Mouse (Mus musculus): Measurements from ENCODE around the gene Rasgef1a. TPM values are rescaled to one million over a fixed set of nuclear protein-coding genes. Genes with fewer than 3 reads are reported as not detected.

Rasgef1a gene
- polyA plus RNA-seq, 1 experiment = 0.02 TPM

- Histone ChIP-seq H3K27me3 (ENCODE audit: control insufficient read depth, insufficient read depth, low read length) (no peaks in the 10 kb centered on the region), H3K4me1 (ENCODE audit: control insufficient read depth, insufficient read depth, low read length) (no peaks in the 10 kb centered on the region), H3K36me3 (ENCODE audit: control insufficient read depth, insufficient read depth, low read length) (no peaks in the 10 kb centered on the region), H3K27ac (ENCODE audit: control insufficient read depth, insufficient read depth, low read depth, low read length) (no peak overlapping the region), H3K4me3 (ENCODE audit: control insufficient read depth, low read depth, low read length) (no peak overlapping the region)
- no peak for TF ChIP-seq CTCF (IDR thresholded peaks at IDR 0.05; ENCODE audit: control insufficient read depth, insufficient read depth, insufficient replicate concordance, low read depth, low read length)
- no peak for TF ChIP-seq POLR2A (IDR thresholded peaks at IDR 0.05; ENCODE audit: control insufficient read depth, low read depth, low read length)
These were observed 68.7 kb downstream of the Rasgef1a start for GRCm38 (mm10) chr6:118079762-118080465.

DNA sequence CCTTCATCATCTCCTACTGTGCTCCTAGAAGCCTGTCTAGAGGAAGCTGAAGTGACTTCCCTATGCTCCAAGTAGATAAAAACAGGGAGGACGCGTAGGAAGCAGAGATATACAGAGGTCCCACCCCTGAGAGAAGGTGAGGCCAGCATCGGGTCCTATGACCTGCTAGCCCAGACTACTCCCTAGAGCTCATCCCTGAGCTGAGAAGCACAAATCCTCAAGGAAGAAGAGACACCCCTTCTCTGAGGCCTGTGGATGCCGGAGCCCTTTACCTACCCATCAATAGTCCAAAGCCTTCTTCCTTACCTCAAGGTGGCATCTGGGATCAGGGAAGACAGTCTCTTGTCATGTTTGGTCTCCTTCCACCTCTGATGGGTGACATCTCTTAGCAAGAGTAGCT is 69.5 kb downstream of the Rasgef1a start:
- Histone ChIP-seq H3K27ac (ENCODE audit: control insufficient read depth, insufficient read depth, low read depth, low read length) (no peak overlapping the region), H3K36me3 (ENCODE audit: control insufficient read depth, insufficient read depth, low read length) (no peaks in the 10 kb centered on the region), H3K4me1 (ENCODE audit: control insufficient read depth, insufficient read depth, low read length) (no peaks in the 10 kb centered on the region), H3K4me3 (ENCODE audit: control insufficient read depth, low read depth, low read length) (no peak overlapping the region), H3K27me3 (ENCODE audit: control insufficient read depth, insufficient read depth, low read length) (no peaks in the 10 kb centered on the region)
- TF ChIP-seq CTCF (IDR thresholded peaks at IDR 0.05; ENCODE audit: control insufficient read depth, insufficient read depth, insufficient replicate concordance, low read depth, low read length) (no peak), POLR2A (IDR thresholded peaks at IDR 0.05; ENCODE audit: control insufficient read depth, low read depth, low read length) (no peak)

GRCm38 (mm10) chr6:118082384-118082783 is 71.1 kb downstream of the Rasgef1a start:
- Histone ChIP-seq H3K4me3 (ENCODE audit: control insufficient read depth, low read depth, low read length) (no peak overlapping the region), H3K27ac (ENCODE audit: control insufficient read depth, insufficient read depth, low read depth, low read length) (no peak overlapping the region), H3K36me3 (ENCODE audit: control insufficient read depth, insufficient read depth, low read length) (no peaks in the 10 kb centered on the region), H3K27me3 (ENCODE audit: control insufficient read depth, insufficient read depth, low read length) (no peaks in the 10 kb centered on the region), H3K4me1 (ENCODE audit: control insufficient read depth, insufficient read depth, low read length) (no peaks in the 10 kb centered on the region)
- no peak for TF ChIP-seq CTCF (IDR thresholded peaks at IDR 0.05; ENCODE audit: control insufficient read depth, insufficient read depth, insufficient replicate concordance, low read depth, low read length)
- no peak for TF ChIP-seq POLR2A (IDR thresholded peaks at IDR 0.05; ENCODE audit: control insufficient read depth, low read depth, low read length)

DNA sequence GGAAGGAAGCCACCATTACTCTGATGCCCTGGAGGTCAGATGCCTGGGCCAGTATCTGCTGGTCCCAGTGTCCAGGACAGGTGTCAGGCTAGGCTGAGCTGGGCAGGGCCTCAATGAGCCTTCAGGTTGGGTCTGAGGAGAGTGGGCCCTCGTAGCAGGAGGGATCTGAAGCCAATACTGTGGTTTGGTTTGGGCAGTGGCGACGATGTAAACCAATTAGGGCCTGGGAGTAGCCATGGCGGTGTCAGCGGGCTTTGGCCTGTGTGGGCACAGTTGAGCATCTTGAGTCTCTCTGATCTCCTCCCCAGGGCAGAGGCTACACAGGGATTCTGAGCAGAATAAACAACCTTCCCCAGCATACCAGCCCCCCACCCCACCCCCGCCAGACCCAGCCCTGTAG is 72.4 kb downstream of the Rasgef1a start:
- Histone ChIP-seq H3K36me3 (ENCODE audit: control insufficient read depth, insufficient read depth, low read length) (no peaks in the 10 kb centered on the region), H3K4me1 (ENCODE audit: control insufficient read depth, insufficient read depth, low read length) (no peaks in the 10 kb centered on the region; the same call in 1 of the 2 replicates), H3K4me3 (ENCODE audit: control insufficient read depth, low read depth, low read length) (no peak overlapping the region), H3K27ac (ENCODE audit: control insufficient read depth, insufficient read depth, low read depth, low read length) (no peak overlapping the region), H3K27me3 (ENCODE audit: control insufficient read depth, insufficient read depth, low read length) (no peaks in the 10 kb centered on the region)
- TF ChIP-seq POLR2A (IDR thresholded peaks at IDR 0.05; ENCODE audit: control insufficient read depth, low read depth, low read length) = no peak
- TF ChIP-seq CTCF (IDR thresholded peaks at IDR 0.05; ENCODE audit: control insufficient read depth, insufficient read depth, insufficient replicate concordance, low read depth, low read length) = no peak

- H3K27me3 ChIP-seq (ENCODE audit: control insufficient read depth, insufficient read depth, low read length) = no peaks in the 10 kb centered on the region
- H3K36me3 ChIP-seq (ENCODE audit: control insufficient read depth, insufficient read depth, low read length) = no peaks in the 10 kb centered on the region
- no peaks in the 10 kb centered on the region; the same call in 1 of the 2 replicates for H3K4me1 ChIP-seq (ENCODE audit: control insufficient read depth, insufficient read depth, low read length)
- H3K27ac ChIP-seq (ENCODE audit: control insufficient read depth, insufficient read depth, low read depth, low read length) = no peak overlapping the region
- TF ChIP-seq POLR2A (IDR thresholded peaks at IDR 0.05; ENCODE audit: control insufficient read depth, low read depth, low read length) (no peak), CTCF (IDR thresholded peaks at IDR 0.05; ENCODE audit: control insufficient read depth, insufficient read depth, insufficient replicate concordance, low read depth, low read length) (no peak)
- H3K4me3 ChIP-seq (ENCODE audit: control insufficient read depth, low read depth, low read length) = no peak overlapping the region
These were observed 73.4 kb downstream of the Rasgef1a start for GRCm38 (mm10) chr6:118084596-118084995.

GRCm38 (mm10) chr6:118087955-118088354 is 76.7 kb downstream of the Rasgef1a start:
- H3K27ac ChIP-seq (ENCODE audit: control insufficient read depth, insufficient read depth, low read depth, low read length) = no peak overlapping the region
- no peak overlapping the region for H3K4me3 ChIP-seq (ENCODE audit: control insufficient read depth, low read depth, low read length)
- peak; percentile 66; the same call in 1 of the 2 replicates for TF ChIP-seq CTCF (IDR thresholded peaks at IDR 0.05; ENCODE audit: control insufficient read depth, insufficient read depth, insufficient replicate concordance, low read depth, low read length)
- no peak for TF ChIP-seq POLR2A (IDR thresholded peaks at IDR 0.05; ENCODE audit: control insufficient read depth, low read depth, low read length)
- H3K4me1 ChIP-seq (ENCODE audit: control insufficient read depth, insufficient read depth, low read length) = no peaks in the 10 kb centered on the region; the same call in 1 of the 2 replicates
- H3K27me3 ChIP-seq (ENCODE audit: control insufficient read depth, insufficient read depth, low read length) = no peaks in the 10 kb centered on the region
- H3K36me3 ChIP-seq (ENCODE audit: control insufficient read depth, insufficient read depth, low read length) = no peaks in the 10 kb centered on the region

GRCm38 (mm10) chr6:118088750-118089440 is 77.7 kb downstream of the Rasgef1a start:
- no peak for TF ChIP-seq CTCF (IDR thresholded peaks at IDR 0.05; ENCODE audit: control insufficient read depth, insufficient read depth, insufficient replicate concordance, low read depth, low read length)
- no peak for TF ChIP-seq POLR2A (IDR thresholded peaks at IDR 0.05; ENCODE audit: control insufficient read depth, low read depth, low read length)
- no peaks in the 10 kb centered on the region; the same call in 1 of the 2 replicates for H3K4me1 ChIP-seq (ENCODE audit: control insufficient read depth, insufficient read depth, low read length)
- H3K27me3 ChIP-seq (ENCODE audit: control insufficient read depth, insufficient read depth, low read length) = no peaks in the 10 kb centered on the region
- no peaks in the 10 kb centered on the region for H3K36me3 ChIP-seq (ENCODE audit: control insufficient read depth, insufficient read depth, low read length)
- no peak overlapping the region for H3K27ac ChIP-seq (ENCODE audit: control insufficient read depth, insufficient read depth, low read depth, low read length)
- no peak overlapping the region for H3K4me3 ChIP-seq (ENCODE audit: control insufficient read depth, low read depth, low read length)

Measured in testis, adult 2 months (tissue).